Mouse (Mus musculus) liver, embryonic 12.5 days (tissue): ENCODE data around the gene Nrcam. TPM values are rescaled to one million over a fixed set of nuclear protein-coding genes. Genes with fewer than 3 reads are reported as not detected.

ENCODE experiments used
- ATAC-seq: fragments of 200-750 bp; cut with Nextera tagmentation; 2 replicates; pipeline ENCODE4 v1.8.0; 2017; ENCODE audit warnings: moderate number of reproducible peaks, mild to moderate bottlenecking, moderate library complexity
- H3K27ac ChIP-seq: fragments of 300-500 bp; sonication (generic); 2 replicates; pipeline ENCODE4 v1.5.1; 2016; ENCODE audit warnings: mild to moderate bottlenecking
- H3K27me3 ChIP-seq: fragments of 300-500 bp; sonication (generic); replicated peaks from 2 replicates; pipeline ENCODE4 v1.6.1; 2016; ENCODE audit warnings: mild to moderate bottlenecking, moderate library complexity
- H3K36me3 ChIP-seq: fragments of 300-500 bp; sonication (generic); 2 replicates; pipeline ENCODE4 v1.6.1; 2016; ENCODE audit warnings: mild to moderate bottlenecking, moderate library complexity
- H3K4me1 ChIP-seq: fragments of 300-500 bp; sonication (generic); 2 replicates; pipeline ENCODE4 v1.6.1; 2016
- H3K4me2 ChIP-seq: fragments of 300-500 bp; sonication (generic); 2 replicates; pipeline ENCODE4 v1.6.1; 2016; ENCODE audit warnings: mild to moderate bottlenecking, moderate library complexity
- H3K4me3 ChIP-seq: fragments of 300-500 bp; sonication (generic); 2 replicates; pipeline ENCODE4 v1.5.1; 2016; ENCODE audit warnings: mild to moderate bottlenecking, moderate library complexity
- H3K9ac ChIP-seq: fragments of 300-500 bp; sonication (generic); 2 replicates; pipeline ENCODE4 v1.6.1; 2016; ENCODE audit warnings: mild to moderate bottlenecking, moderate library complexity
- H3K9me3 ChIP-seq: fragments of 300-500 bp; sonication (generic); replicated peaks from 2 replicates; pipeline ENCODE4 v1.6.1; 2016; ENCODE audit warnings: mild to moderate bottlenecking, moderate library complexity
- WGBS: fragments of 180-500 bp; shearing (Covaris S2); methylation state at CpG from one replicate; pipeline ENCODE4 v1.1.7; 2016; ENCODE audit not compliant: insufficient replicate concordance; 5-methylcytosine and 5-hydroxymethylcytosine counted together
- polyA plus RNA-seq: library from polyadenylated mRNA; unstranded; fragments of >200 nt; fragmentation: Nextera tagmentation; extraction: Ambion mirVana; gene quantifications from 2 replicates; pipeline ENCODE4 v1.2.1, GENCODE M21; 2016

The Nrcam gene
- polyA plus RNA-seq, 1 experiment from 2014 or later: 0.42 TPM

- 31% methylated on average over 6 of the region's 6 CpGs for WGBS
- peaks cover 5% of the 10 kb centered on the region; the same call in 1 of the 2 replicates for H3K4me1 ChIP-seq
- no peaks in the 10 kb centered on the region for H3K9me3 ChIP-seq
- H3K27ac ChIP-seq: no peak overlapping the region
- no peak overlapping the region for H3K4me2 ChIP-seq
- H3K36me3 ChIP-seq: no peaks in the 10 kb centered on the region
- no peak for ATAC-seq
- no peak overlapping the region for H3K4me3 ChIP-seq
- H3K9ac ChIP-seq: no peak overlapping the region
- peaks cover 51% of the 10 kb centered on the region for H3K27me3 ChIP-seq
Observed at GRCm38 (mm10) chr12:44327452-44327851, 1.2 kb upstream of the Nrcam start.

- H3K36me3 ChIP-seq: no peaks in the 10 kb centered on the region
- H3K4me1 ChIP-seq: peaks cover 5% of the 10 kb centered on the region; the same call in 1 of the 2 replicates
- H3K4me3 ChIP-seq: peak overlapping the region; percentile 52
- WGBS: under 1% methylated on average over 61 of the region's 61 CpGs
- H3K9me3 ChIP-seq: no peaks in the 10 kb centered on the region
- peaks cover 51% of the 10 kb centered on the region for H3K27me3 ChIP-seq
- no peak overlapping the region for H3K27ac ChIP-seq
- peak; percentile 33 for ATAC-seq
- peak overlapping the region; percentile 72 for H3K4me2 ChIP-seq
- no peak overlapping the region for H3K9ac ChIP-seq
Observed at GRCm38 (mm10) chr12:44329316-44330215, 881 bp downstream of the Nrcam start.

DNA sequence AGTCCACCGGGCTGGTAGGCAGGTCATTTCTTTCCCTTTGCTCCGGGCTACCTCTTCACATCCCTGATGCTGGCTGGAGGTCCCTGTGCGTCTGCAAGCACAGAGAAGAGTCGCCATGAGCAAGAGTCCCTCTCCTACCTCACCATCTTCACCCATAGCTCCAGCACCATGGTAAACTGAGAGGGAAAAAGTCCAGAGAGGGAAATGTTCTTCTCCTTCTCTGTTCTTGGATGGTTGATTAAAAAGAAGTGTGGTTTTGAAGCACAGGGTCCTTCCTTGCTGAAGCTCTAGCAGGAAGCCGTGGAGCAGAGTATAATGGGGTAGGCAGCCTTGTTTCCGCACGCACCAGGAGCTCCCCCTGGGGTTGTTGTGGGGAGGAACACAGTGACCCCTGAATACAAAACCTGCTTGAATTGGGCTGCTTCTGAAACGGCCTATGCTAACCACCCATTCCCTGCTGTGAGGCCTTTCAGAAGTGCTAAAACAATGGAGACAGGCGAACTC is 1.6 kb downstream of the Nrcam start:
- H3K4me3 ChIP-seq: peak overlapping the region; percentile 52
- peak overlapping the region; percentile 72 for H3K4me2 ChIP-seq
- WGBS: 5% methylated on average over 9 of the region's 9 CpGs
- ATAC-seq: no peak
- H3K9ac ChIP-seq: no peak overlapping the region
- no peaks in the 10 kb centered on the region for H3K36me3 ChIP-seq
- H3K9me3 ChIP-seq: no peaks in the 10 kb centered on the region
- peaks cover 51% of the 10 kb centered on the region for H3K27me3 ChIP-seq
- no peak overlapping the region for H3K27ac ChIP-seq
- H3K4me1 ChIP-seq: peaks cover 5% of the 10 kb centered on the region; the same call in 1 of the 2 replicates

- no peaks in the 10 kb centered on the region for H3K4me1 ChIP-seq
- WGBS: 76% methylated on average over 2 of the region's 2 CpGs
- no peaks in the 10 kb centered on the region for H3K9me3 ChIP-seq
- H3K9ac ChIP-seq: no peak overlapping the region
- H3K36me3 ChIP-seq: no peaks in the 10 kb centered on the region
- H3K4me3 ChIP-seq: no peak overlapping the region
- H3K4me2 ChIP-seq: no peak overlapping the region
- peaks cover 1% of the 10 kb centered on the region for H3K27me3 ChIP-seq
- H3K27ac ChIP-seq: no peak overlapping the region
- ATAC-seq: no peak
Observed at GRCm38 (mm10) chr12:44337136-44337640, 8.5 kb downstream of the Nrcam start.

DNA sequence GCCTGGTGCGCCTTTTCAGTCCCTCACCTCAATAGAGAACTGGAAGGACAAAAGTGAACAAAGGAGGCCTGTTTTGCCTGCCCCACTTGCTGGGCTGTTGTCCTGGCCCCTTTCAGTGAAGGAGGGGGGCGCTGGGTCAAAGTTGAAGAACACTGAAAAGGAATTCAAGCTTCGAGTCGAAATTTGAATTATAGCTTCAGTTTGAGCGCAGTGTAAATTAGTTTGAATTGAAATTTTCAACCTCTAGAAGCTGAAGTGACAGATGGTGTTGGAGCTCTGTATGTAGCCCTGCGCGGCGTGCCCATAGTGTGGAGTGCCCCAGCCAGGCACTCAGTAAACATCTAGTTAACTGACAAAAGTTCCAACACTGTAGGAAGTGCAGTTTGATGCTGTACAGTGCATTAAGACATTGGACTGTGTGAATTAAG is 9.5 kb downstream of the Nrcam start:
- Histone ChIP-seq H3K4me3 (no peak overlapping the region), H3K9ac (no peak overlapping the region), H3K4me2 (no peak overlapping the region), H3K4me1 (no peaks in the 10 kb centered on the region), H3K9me3 (no peaks in the 10 kb centered on the region), H3K36me3 (no peaks in the 10 kb centered on the region), H3K27me3 (no peaks in the 10 kb centered on the region), H3K27ac (no peak overlapping the region)
- WGBS: 63% methylated on average over 8 of the region's 8 CpGs
- no peak for ATAC-seq

DNA sequence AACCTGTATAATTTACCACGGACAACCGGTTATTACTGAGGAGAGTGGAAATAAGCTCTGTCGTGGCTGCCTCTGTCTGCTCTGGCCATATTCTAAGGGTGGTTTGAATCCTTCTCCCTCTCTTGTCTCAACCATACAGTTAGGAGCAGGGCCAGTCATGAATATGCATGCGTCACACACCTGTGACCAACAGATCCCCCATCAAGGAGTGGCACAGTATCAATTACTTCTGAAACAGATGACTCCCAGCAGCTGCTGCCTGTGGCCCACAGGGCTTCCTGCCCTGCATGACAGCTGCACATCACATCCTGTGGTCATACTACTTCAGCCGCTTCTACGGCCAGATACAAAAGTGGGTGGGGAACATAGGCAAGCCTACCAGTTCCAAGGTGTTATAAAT is 15.4 kb downstream of the Nrcam start:
- no peak overlapping the region for H3K27ac ChIP-seq
- no peaks in the 10 kb centered on the region for H3K36me3 ChIP-seq
- WGBS: 51% methylated on average over 6 of the region's 6 CpGs
- H3K9me3 ChIP-seq: no peaks in the 10 kb centered on the region
- H3K4me1 ChIP-seq: no peaks in the 10 kb centered on the region
- H3K9ac ChIP-seq: no peak overlapping the region
- H3K4me2 ChIP-seq: no peak overlapping the region
- H3K4me3 ChIP-seq: no peak overlapping the region
- no peaks in the 10 kb centered on the region for H3K27me3 ChIP-seq
- no peak for ATAC-seq

DNA sequence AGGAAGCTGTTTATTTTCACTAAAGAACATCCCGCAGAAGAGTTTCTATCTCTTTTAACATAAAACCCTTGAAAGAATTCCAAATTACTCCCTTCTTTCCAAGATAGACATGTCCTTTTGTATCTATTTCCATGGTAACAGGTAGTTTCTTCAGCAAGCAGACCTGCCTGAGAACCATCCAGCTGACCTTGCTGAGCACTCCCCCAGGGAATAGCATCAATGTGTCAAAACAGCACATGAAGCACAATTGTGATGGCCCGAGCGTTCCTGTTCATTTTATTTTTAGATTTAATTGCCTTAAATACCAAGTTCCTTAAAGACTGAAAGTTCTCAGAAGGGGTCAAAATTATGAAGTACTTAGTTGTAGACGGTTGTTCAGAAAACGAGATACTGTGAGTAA is 16.6 kb downstream of the Nrcam start:
- WGBS: 62% methylated on average over 5 of the region's 5 CpGs
- H3K4me1 ChIP-seq: no peaks in the 10 kb centered on the region
- no peak for ATAC-seq
- H3K36me3 ChIP-seq: no peaks in the 10 kb centered on the region
- no peak overlapping the region for H3K4me2 ChIP-seq
- H3K27me3 ChIP-seq: no peaks in the 10 kb centered on the region
- H3K27ac ChIP-seq: no peak overlapping the region
- no peaks in the 10 kb centered on the region for H3K9me3 ChIP-seq
- H3K9ac ChIP-seq: no peak overlapping the region
- no peak overlapping the region for H3K4me3 ChIP-seq

DNA sequence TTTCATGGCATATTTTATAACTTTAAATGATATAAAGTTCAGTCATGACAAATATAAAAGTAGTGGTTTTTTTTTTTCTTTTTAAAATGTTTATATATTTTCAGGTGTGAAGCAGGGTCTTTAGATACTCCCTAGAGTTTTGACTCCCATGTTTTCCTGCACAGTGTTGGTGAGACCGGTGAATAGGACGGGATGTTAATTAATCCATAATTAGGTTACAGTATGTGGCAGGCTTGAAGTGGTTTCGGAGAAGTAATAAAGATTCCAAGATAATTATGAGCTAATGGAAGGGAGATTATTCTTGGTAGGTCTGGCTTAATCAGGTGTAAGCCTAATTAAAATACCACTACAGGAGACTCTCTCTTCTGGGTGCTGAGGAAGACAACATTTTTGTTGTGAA is 17.5 kb downstream of the Nrcam start:
- Histone ChIP-seq H3K27me3 (no peaks in the 10 kb centered on the region), H3K27ac (no peak overlapping the region), H3K9ac (no peak overlapping the region), H3K4me1 (no peaks in the 10 kb centered on the region), H3K36me3 (no peaks in the 10 kb centered on the region), H3K9me3 (no peaks in the 10 kb centered on the region), H3K4me3 (no peak overlapping the region), H3K4me2 (no peak overlapping the region)
- WGBS: 71% methylated on average over 3 of the region's 3 CpGs
- ATAC-seq: no peak

- Histone ChIP-seq H3K9me3 (no peaks in the 10 kb centered on the region), H3K4me1 (no peaks in the 10 kb centered on the region), H3K36me3 (no peaks in the 10 kb centered on the region), H3K4me2 (no peak overlapping the region), H3K27ac (no peak overlapping the region), H3K27me3 (no peaks in the 10 kb centered on the region), H3K9ac (no peak overlapping the region), H3K4me3 (no peak overlapping the region)
- no peak for ATAC-seq
- WGBS: 62% methylated on average over 4 of the region's 4 CpGs
Observed at GRCm38 (mm10) chr12:44355116-44355515, 26.4 kb downstream of the Nrcam start.

DNA sequence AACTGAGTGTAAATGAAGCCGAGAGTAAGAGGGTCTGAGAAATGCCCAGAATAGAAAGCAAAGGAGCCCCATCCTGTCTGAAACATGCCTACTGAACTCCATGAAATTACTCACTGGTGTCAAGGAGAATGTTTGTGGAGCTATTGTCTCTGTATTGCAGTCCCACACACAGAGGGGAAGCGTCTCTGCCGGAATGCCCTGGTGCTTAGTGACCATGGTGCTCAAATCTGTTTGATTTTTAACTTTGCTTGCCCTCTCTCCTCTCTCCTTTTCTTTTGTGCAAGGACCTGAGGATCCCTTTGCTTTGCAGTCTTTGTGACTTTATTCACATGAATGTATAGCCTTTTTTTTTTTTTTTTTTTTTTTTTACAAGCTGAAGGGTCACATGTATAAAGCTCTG is 28.8 kb downstream of the Nrcam start:
- Histone ChIP-seq H3K4me3 (no peak overlapping the region), H3K36me3 (no peaks in the 10 kb centered on the region), H3K4me1 (no peaks in the 10 kb centered on the region), H3K27ac (no peak overlapping the region), H3K27me3 (no peaks in the 10 kb centered on the region), H3K4me2 (no peak overlapping the region), H3K9me3 (no peaks in the 10 kb centered on the region), H3K9ac (no peak overlapping the region)
- 55% methylated on average over 3 of the region's 3 CpGs for WGBS
- ATAC-seq: no peak

DNA sequence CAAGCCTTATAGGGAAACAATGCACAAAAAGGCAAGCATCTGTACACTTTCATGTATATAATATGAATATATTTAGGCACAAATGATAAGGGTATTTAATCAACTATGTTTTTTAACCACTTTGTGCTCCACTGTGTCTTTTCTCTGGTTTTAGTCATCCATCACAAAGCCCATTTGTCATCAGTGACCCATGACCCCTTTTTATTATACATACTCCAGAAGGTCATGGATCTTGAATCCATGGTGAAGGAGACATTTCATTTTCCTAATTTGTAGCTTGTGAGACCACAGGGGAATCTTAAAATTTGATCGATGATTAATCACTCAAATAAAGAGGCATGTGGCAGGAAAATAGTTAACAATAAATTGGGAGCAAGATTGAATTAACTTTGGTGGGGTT is 29.2 kb downstream of the Nrcam start:
- Histone ChIP-seq H3K4me2 (no peak overlapping the region), H3K9ac (no peak overlapping the region), H3K27me3 (no peaks in the 10 kb centered on the region), H3K4me3 (no peak overlapping the region), H3K9me3 (no peaks in the 10 kb centered on the region), H3K27ac (no peak overlapping the region), H3K4me1 (no peaks in the 10 kb centered on the region), H3K36me3 (no peaks in the 10 kb centered on the region)
- no peak for ATAC-seq
- 87% methylated on average over 1 of the region's 1 CpGs for WGBS

GRCm38 (mm10) chr12:44371076-44371710 is 42.5 kb downstream of the Nrcam start:
- Histone ChIP-seq H3K4me1 (no peaks in the 10 kb centered on the region), H3K27ac (no peak overlapping the region), H3K27me3 (no peaks in the 10 kb centered on the region), H3K4me2 (no peak overlapping the region), H3K4me3 (no peak overlapping the region), H3K9ac (no peak overlapping the region), H3K9me3 (no peaks in the 10 kb centered on the region), H3K36me3 (no peaks in the 10 kb centered on the region)
- 52% methylated on average over 3 of the region's 3 CpGs for WGBS
- no peak for ATAC-seq
